Mouse (Mus musculus): ENCODE results near the gene Ehf. TPM values are rescaled to one million over a fixed set of nuclear protein-coding genes. Genes with fewer than 3 reads are reported as not detected.

The Ehf gene
- polyA plus RNA-seq, 1 experiment = not detected

DNA sequence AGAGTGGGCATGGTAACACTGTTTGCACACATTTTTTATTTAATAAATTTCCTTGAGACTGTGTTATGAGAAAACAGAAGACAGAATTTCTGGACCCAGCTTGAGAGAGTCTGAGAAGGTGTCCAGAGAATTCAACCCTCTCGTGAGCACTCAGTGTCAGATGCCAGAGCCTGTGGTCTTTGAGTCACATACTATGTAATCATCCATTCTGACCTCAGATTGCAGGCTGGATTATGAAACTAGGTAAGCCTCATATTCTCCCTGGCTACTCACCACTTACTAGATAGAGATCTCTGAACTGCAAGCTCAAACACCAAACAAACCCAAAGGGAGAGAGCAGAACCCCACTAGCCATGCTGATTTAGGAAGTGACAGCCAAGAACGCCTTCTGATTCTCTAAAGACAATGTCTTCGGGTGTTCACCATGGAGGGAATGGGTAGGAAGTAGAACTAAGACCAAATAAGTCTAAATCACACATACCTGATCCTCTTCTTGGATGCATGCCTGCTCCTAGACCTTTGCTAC is 28.7 kb upstream of the Ehf start:
- H3K4me3 ChIP-seq (ENCODE audit: insufficient read depth, low read length) = no peak overlapping the region
- no peaks in the 10 kb centered on the region for H3K4me1 ChIP-seq (ENCODE audit: control insufficient read depth, insufficient read depth, low read length)
- no peak overlapping the region for H3K27ac ChIP-seq (ENCODE audit: insufficient read depth, low read depth, low read length)
- TF ChIP-seq CTCF (IDR thresholded peaks at IDR 0.05; ENCODE audit: low read depth, low read length) (no peak), POLR2A (IDR thresholded peaks at IDR 0.05; ENCODE audit: borderline replicate concordance, low read depth, low read length) (no peak)

DNA sequence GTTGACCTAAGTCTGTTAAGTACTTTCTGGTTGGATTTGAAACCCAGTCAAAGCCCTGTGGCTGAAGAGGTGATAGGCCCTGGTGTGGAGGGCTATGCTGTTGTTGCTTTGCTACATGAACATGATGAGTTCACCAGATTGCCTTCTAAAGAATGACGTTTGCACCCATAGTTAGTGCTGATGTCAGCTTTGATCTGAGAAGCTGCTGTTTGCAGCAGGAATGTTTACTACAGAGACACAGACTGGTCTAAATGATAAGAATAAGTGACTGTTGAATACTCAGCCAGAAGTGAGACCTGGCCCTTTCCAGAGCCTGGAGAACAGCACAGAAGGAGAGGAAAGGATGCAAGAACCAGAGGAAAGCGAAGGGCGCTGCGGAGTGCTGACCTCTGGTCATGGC is 25.7 kb upstream of the Ehf start:
- Histone ChIP-seq H3K4me3 (ENCODE audit: insufficient read depth, low read length) (no peak overlapping the region), H3K4me1 (ENCODE audit: control insufficient read depth, insufficient read depth, low read length) (no peaks in the 10 kb centered on the region), H3K27ac (ENCODE audit: insufficient read depth, low read depth, low read length) (no peak overlapping the region)
- TF ChIP-seq POLR2A (IDR thresholded peaks at IDR 0.05; ENCODE audit: borderline replicate concordance, low read depth, low read length) (no peak), CTCF (IDR thresholded peaks at IDR 0.05; ENCODE audit: low read depth, low read length) (no peak)

DNA sequence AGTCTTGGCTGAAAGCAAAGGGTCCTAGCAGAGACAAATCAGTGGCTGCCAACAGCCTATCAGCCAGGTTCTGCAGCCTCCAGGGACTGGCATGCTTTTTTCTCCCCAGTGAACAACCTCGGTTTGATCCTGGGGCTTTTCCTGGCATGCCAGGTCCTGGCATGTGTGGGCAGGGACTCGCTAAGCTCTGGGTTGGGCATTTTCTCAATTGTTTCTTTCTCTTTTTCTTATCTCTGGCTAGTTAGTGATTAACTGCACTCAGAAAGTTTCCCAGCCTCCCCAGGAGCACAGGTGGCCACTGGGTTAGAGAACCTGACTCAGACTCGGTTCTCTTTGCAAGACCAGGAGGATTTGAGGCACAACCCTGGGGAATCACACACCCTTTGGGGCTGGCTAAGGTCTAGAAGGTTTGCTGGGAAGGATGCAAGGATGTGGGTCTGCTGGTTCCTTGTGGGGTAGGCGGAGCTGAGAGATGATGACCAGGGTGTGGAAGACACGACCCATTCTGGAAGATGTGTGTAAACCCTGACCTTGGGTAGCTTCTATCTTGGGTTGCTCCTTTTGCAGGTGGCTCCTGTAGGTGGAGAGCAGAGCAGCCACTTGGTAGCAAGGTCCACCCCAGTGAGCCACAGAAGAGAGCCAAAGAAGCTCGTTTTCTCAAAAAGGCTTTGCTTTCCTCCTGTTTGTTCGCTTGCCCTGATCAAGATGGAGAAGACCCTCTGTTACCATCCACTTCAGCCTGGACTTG is 22.4 kb upstream of the Ehf start:
- TF ChIP-seq CTCF (IDR thresholded peaks at IDR 0.05; ENCODE audit: low read depth, low read length) (no peak), POLR2A (IDR thresholded peaks at IDR 0.05; ENCODE audit: borderline replicate concordance, low read depth, low read length) (no peak)
- no peaks in the 10 kb centered on the region for H3K4me1 ChIP-seq (ENCODE audit: control insufficient read depth, insufficient read depth, low read length)
- no peak overlapping the region for H3K27ac ChIP-seq (ENCODE audit: insufficient read depth, low read depth, low read length)
- no peak overlapping the region for H3K4me3 ChIP-seq (ENCODE audit: insufficient read depth, low read length)

- H3K4me3 ChIP-seq (ENCODE audit: insufficient read depth, low read length) = no peak overlapping the region
- H3K4me1 ChIP-seq (ENCODE audit: control insufficient read depth, insufficient read depth, low read length) = no peaks in the 10 kb centered on the region
- H3K27ac ChIP-seq (ENCODE audit: insufficient read depth, low read depth, low read length) = no peak overlapping the region
- TF ChIP-seq CTCF (IDR thresholded peaks at IDR 0.05; ENCODE audit: low read depth, low read length) (no peak), POLR2A (IDR thresholded peaks at IDR 0.05; ENCODE audit: borderline replicate concordance, low read depth, low read length) (no peak)
Observed at GRCm38 (mm10) chr2:103324320-103324719, 21.2 kb upstream of the Ehf start.

DNA sequence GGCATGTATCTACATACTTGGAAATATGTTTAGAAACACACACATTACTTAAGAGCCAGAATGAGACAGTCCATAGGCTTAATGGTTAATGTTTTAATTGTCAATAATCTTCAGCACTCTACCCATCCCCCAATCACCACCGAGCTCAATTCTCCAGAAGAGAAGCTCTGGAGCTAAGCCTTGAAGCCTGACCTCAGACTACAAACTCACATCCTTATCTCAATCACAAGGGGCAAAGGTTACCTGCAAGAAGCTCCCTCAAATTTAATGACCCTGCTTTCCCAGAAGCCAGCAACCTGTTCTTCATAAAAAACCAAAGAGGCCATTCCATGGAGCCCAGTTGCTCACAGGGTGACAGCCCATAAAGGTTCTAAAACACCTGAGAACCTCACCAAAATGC is 19.1 kb upstream of the Ehf start:
- no peak for TF ChIP-seq POLR2A (IDR thresholded peaks at IDR 0.05; ENCODE audit: borderline replicate concordance, low read depth, low read length)
- no peak for TF ChIP-seq CTCF (IDR thresholded peaks at IDR 0.05; ENCODE audit: low read depth, low read length)
- no peaks in the 10 kb centered on the region for H3K4me1 ChIP-seq (ENCODE audit: control insufficient read depth, insufficient read depth, low read length)
- no peak overlapping the region for H3K4me3 ChIP-seq (ENCODE audit: insufficient read depth, low read length)
- no peak overlapping the region for H3K27ac ChIP-seq (ENCODE audit: insufficient read depth, low read depth, low read length)

GRCm38 (mm10) chr2:103321638-103322037 is 18.6 kb upstream of the Ehf start:
- TF ChIP-seq POLR2A (IDR thresholded peaks at IDR 0.05; ENCODE audit: borderline replicate concordance, low read depth, low read length) = no peak
- no peak for TF ChIP-seq CTCF (IDR thresholded peaks at IDR 0.05; ENCODE audit: low read depth, low read length)
- Histone ChIP-seq H3K4me3 (ENCODE audit: insufficient read depth, low read length) (no peak overlapping the region), H3K4me1 (ENCODE audit: control insufficient read depth, insufficient read depth, low read length) (no peaks in the 10 kb centered on the region), H3K27ac (ENCODE audit: insufficient read depth, low read depth, low read length) (no peak overlapping the region)

DNA sequence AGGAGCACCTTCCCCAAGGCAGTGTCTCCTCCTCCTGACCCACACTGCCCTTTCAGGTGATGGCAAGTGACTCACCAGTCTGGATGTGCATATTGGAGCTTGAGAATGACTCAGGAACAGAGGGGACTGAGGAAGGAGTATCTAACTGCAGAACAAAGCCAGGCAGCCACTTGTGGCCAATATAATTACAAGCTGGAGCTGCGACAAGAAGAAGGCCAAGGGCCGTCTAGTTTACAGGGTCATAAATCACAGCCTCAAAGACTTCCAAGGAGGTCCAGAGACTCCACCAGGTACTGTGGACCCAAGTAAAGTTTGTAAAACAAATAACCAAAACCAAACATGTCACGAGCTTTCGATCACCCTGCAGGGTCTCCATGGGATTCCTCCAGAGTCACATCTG is 10.9 kb upstream of the Ehf start:
- no peak overlapping the region for H3K27ac ChIP-seq (ENCODE audit: insufficient read depth, low read depth, low read length)
- no peaks in the 10 kb centered on the region for H3K4me1 ChIP-seq (ENCODE audit: control insufficient read depth, insufficient read depth, low read length)
- TF ChIP-seq POLR2A (IDR thresholded peaks at IDR 0.05; ENCODE audit: borderline replicate concordance, low read depth, low read length) (no peak), CTCF (IDR thresholded peaks at IDR 0.05; ENCODE audit: low read depth, low read length) (no peak)
- no peak overlapping the region for H3K4me3 ChIP-seq (ENCODE audit: insufficient read depth, low read length)

DNA sequence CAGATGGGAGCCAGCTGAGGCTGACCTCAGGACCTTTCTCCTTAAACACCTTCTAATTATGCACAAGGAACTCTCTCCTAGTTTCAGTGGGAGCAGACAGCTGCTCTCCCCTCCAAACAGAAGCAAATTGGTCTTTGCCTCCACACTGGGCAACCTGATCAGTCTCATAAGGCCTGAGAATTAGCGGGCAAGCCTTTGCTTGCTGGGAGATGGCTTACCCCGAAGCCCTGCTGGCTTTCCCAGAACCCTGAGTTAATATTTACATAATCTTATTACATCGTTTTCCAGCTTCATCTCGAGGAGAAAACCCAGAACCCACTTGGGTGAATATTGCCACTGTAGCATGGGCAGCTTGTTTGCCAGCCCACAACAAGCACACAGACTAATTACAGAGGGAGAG is 9.6 kb upstream of the Ehf start:
- Histone ChIP-seq H3K4me3 (ENCODE audit: insufficient read depth, low read length) (no peak overlapping the region), H3K27ac (ENCODE audit: insufficient read depth, low read depth, low read length) (no peak overlapping the region), H3K4me1 (ENCODE audit: control insufficient read depth, insufficient read depth, low read length) (no peaks in the 10 kb centered on the region)
- no peak for TF ChIP-seq CTCF (IDR thresholded peaks at IDR 0.05; ENCODE audit: low read depth, low read length)
- no peak for TF ChIP-seq POLR2A (IDR thresholded peaks at IDR 0.05; ENCODE audit: borderline replicate concordance, low read depth, low read length)

GRCm38 (mm10) chr2:103310663-103311062 is 7.6 kb upstream of the Ehf start:
- no peak overlapping the region for H3K27ac ChIP-seq (ENCODE audit: insufficient read depth, low read depth, low read length)
- TF ChIP-seq POLR2A (IDR thresholded peaks at IDR 0.05; ENCODE audit: borderline replicate concordance, low read depth, low read length) (no peak), CTCF (IDR thresholded peaks at IDR 0.05; ENCODE audit: low read depth, low read length) (no peak)
- no peaks in the 10 kb centered on the region for H3K4me1 ChIP-seq (ENCODE audit: control insufficient read depth, insufficient read depth, low read length)
- H3K4me3 ChIP-seq (ENCODE audit: insufficient read depth, low read length) = no peak overlapping the region

GRCm38 (mm10) chr2:103306686-103307085 is 3.6 kb upstream of the Ehf start:
- H3K4me1 ChIP-seq (ENCODE audit: control insufficient read depth, insufficient read depth, low read length) = 0 out of 2 replicates have a peak, but pooled peaks cover 3% of the 10 kb centered on the region
- no peak overlapping the region for H3K4me3 ChIP-seq (ENCODE audit: insufficient read depth, low read length)
- no peak overlapping the region for H3K27ac ChIP-seq (ENCODE audit: insufficient read depth, low read depth, low read length)
- TF ChIP-seq CTCF (IDR thresholded peaks at IDR 0.05; ENCODE audit: low read depth, low read length) = no peak
- no peak for TF ChIP-seq POLR2A (IDR thresholded peaks at IDR 0.05; ENCODE audit: borderline replicate concordance, low read depth, low read length)
